Mouse (Mus musculus) ES-Bruce4 (cell line): ENCODE data around the gene Fam32a. TPM values are rescaled to one million over a fixed set of nuclear protein-coding genes. Genes with fewer than 3 reads are reported as not detected.

Experiments used
- H3K27ac ChIP-seq: 2 replicates; pipeline ENCODE4 v1.5.1; 2012; ENCODE audit warnings: low read length, inconsistent platforms; ENCODE audit not compliant: insufficient read depth
- H3K27me3 ChIP-seq: 2 replicates; pipeline ENCODE4 v1.6.1; 2012; ENCODE audit warnings: mild to moderate bottlenecking, low read length, inconsistent platforms; ENCODE audit not compliant: control insufficient read depth, poor library complexity, insufficient read depth, severe bottlenecking
- H3K36me3 ChIP-seq: 2 replicates; pipeline ENCODE4 v1.6.1; 2012; ENCODE audit warnings: inconsistent platforms, mild to moderate bottlenecking, low read length, moderate library complexity; ENCODE audit not compliant: control insufficient read depth, poor library complexity, insufficient read depth, severe bottlenecking
- H3K4me1 ChIP-seq: one replicate; pipeline ENCODE4 v1.8.1; 2011; ENCODE audit warnings: low read length; ENCODE audit not compliant: control insufficient read depth, insufficient read depth
- H3K4me3 ChIP-seq: 2 replicates; pipeline ENCODE4 v1.5.1; 2011; ENCODE audit warnings: low read depth, mild to moderate bottlenecking, low read length
- H3K9ac ChIP-seq: 2 replicates; pipeline ENCODE4 v1.6.1; 2012; ENCODE audit warnings: low read depth, mild to moderate bottlenecking, inconsistent platforms; ENCODE audit not compliant: poor library complexity, severe bottlenecking
- H3K9me3 ChIP-seq: replicated peaks from 2 replicates; pipeline ENCODE4 v1.6.1; 2012; ENCODE audit warnings: mild to moderate bottlenecking, low read length, inconsistent platforms; ENCODE audit not compliant: control insufficient read depth, poor library complexity, insufficient read depth, severe bottlenecking
- CTCF ChIP-seq: IDR thresholded peaks from one replicate; pipeline ENCODE4 v1.8.1; 2011; ENCODE audit warnings: low read depth, low read length
- EP300 ChIP-seq: IDR thresholded peaks from 2 replicates; pipeline ENCODE4 v1.6.1; 2011; ENCODE audit warnings: low read depth, low read length; ENCODE audit not compliant: insufficient read depth
- POLR2A ChIP-seq: IDR thresholded peaks from one replicate; pipeline ENCODE4 v1.8.1; 2011; ENCODE audit warnings: low read length; ENCODE audit not compliant: insufficient read depth
- polyA plus RNA-seq: library from polyadenylated mRNA; stranded (reverse); fragments of >200 nt; gene quantifications from 2 replicates; pipeline ENCODE4 v1.2.4, GENCODE M21; 2011; ENCODE audit warnings: low read depth; ENCODE audit not compliant: missing spikeins, insufficient read depth, insufficient read length

Gene Fam32a
- polyA plus RNA-seq, 1 experiment: 45.1 TPM

GRCm38 (mm10) chr8:72190215-72190539 is 29.4 kb upstream of the Fam32a start:
- TF ChIP-seq POLR2A (no peak), CTCF (no peak), EP300 (no peak)
- H3K4me3 ChIP-seq: no peak overlapping the region
- H3K9me3 ChIP-seq: no peaks in the 10 kb centered on the region
- peaks cover 3% of the 10 kb centered on the region for H3K4me1 ChIP-seq
- H3K36me3 ChIP-seq: no peaks in the 10 kb centered on the region
- no peaks in the 10 kb centered on the region for H3K27me3 ChIP-seq
- no peak overlapping the region for H3K27ac ChIP-seq
- H3K9ac ChIP-seq: no peak overlapping the region

DNA sequence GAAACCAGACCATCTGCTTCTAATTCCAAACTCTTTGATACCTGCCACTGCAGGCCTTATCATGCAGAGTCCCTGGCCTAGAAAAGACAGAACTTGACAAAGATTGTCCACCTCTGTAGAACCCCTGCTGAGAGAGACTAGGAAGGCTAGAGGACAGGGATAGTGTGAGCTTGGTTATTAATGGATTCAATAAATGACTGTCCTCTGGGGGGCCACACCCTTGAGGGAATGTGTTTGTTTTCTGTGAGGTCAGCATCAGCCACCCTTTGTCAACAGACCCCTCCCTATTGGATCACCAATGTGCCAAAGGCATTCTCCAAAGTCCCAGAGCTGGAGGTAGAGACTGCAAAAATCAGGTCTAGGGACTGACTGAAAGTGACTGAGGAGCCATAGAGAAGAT is 27.5 kb upstream of the Fam32a start:
- TF ChIP-seq POLR2A (no peak), EP300 (no peak), CTCF (no peak)
- Histone ChIP-seq H3K27me3 (no peaks in the 10 kb centered on the region), H3K9me3 (no peaks in the 10 kb centered on the region), H3K9ac (no peak overlapping the region), H3K36me3 (no peaks in the 10 kb centered on the region), H3K27ac (0 out of 2 replicates have a peak overlapping the region, but pooled peaks have one; percentile 37), H3K4me3 (no peak overlapping the region), H3K4me1 (peaks cover 3% of the 10 kb centered on the region)

- Histone ChIP-seq H3K27ac (0 out of 2 replicates have a peak overlapping the region, but pooled peaks have one; percentile 16), H3K9ac (peak overlapping the region; percentile 19), H3K36me3 (no peaks in the 10 kb centered on the region), H3K27me3 (no peaks in the 10 kb centered on the region), H3K4me3 (peak overlapping the region; percentile 41), H3K9me3 (no peaks in the 10 kb centered on the region; the same call in 1 of the 2 replicates), H3K4me1 (peaks cover 3% of the 10 kb centered on the region)
- TF ChIP-seq EP300 (no peak), POLR2A (peak; percentile 43), CTCF (no peak)
Observed at GRCm38 (mm10) chr8:72197997-72198396, 21.5 kb upstream of the Fam32a start.

DNA sequence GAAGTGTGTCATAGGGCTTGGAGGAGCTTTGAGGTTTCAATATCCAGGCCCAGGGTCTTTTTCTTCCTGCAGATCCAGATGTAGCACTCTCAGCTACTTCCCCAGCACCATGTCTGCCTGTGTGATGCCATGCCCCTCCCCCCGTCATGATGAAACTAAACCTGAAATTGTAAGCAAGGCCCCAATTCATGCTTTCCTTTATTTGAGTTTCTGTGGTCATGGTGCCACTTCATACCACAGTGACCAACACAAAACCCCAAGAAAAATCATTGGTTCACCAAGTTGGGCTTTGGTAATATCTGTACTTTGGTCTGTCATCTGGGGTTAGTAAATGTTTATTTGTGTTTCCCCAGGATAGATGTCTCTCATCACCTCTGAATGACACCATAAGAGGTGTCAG is 10.9 kb upstream of the Fam32a start:
- Histone ChIP-seq H3K4me3 (no peak overlapping the region), H3K4me1 (no peaks in the 10 kb centered on the region), H3K9ac (no peak overlapping the region), H3K36me3 (no peaks in the 10 kb centered on the region), H3K27ac (no peak overlapping the region), H3K27me3 (no peaks in the 10 kb centered on the region), H3K9me3 (no peaks in the 10 kb centered on the region)
- TF ChIP-seq EP300: no peak
- no peak for TF ChIP-seq CTCF
- no peak for TF ChIP-seq POLR2A

GRCm38 (mm10) chr8:72210222-72210621 is 9.3 kb upstream of the Fam32a start:
- Histone ChIP-seq H3K9ac (no peak overlapping the region), H3K9me3 (no peaks in the 10 kb centered on the region), H3K27ac (no peak overlapping the region), H3K36me3 (no peaks in the 10 kb centered on the region), H3K27me3 (no peaks in the 10 kb centered on the region), H3K4me3 (no peak overlapping the region), H3K4me1 (no peaks in the 10 kb centered on the region)
- no peak for TF ChIP-seq EP300
- no peak for TF ChIP-seq POLR2A
- no peak for TF ChIP-seq CTCF

DNA sequence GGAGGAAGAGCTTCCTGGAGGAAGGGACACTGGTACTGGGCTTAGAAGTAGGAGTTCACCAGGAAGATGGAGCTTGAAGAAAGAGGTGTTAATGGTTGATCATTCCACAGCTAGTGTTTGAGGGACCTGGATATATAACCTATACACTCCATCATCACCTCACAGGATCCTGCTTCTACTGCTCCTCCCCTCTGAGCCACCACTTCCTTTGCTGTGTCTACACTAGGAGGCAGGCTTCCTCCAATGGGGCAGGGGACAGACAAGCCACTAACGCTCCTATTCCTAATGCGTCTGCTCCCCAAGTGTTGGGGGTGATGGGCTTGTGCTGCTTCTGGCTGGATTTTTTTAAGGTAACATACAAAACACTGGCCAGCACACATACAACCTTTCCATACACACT is 8.8 kb upstream of the Fam32a start:
- no peaks in the 10 kb centered on the region for H3K27me3 ChIP-seq
- H3K4me3 ChIP-seq: no peak overlapping the region
- H3K9ac ChIP-seq: no peak overlapping the region
- no peak for TF ChIP-seq POLR2A
- no peak for TF ChIP-seq CTCF
- no peak for TF ChIP-seq EP300
- H3K4me1 ChIP-seq: no peaks in the 10 kb centered on the region
- no peaks in the 10 kb centered on the region for H3K9me3 ChIP-seq
- no peak overlapping the region for H3K27ac ChIP-seq
- H3K36me3 ChIP-seq: no peaks in the 10 kb centered on the region
